Mouse (Mus musculus) stomach, embryonic 14.5 days (tissue): ENCODE measurements around the gene Gm17509. TPM values are rescaled to one million over a fixed set of nuclear protein-coding genes. Genes with fewer than 3 reads are reported as not detected.

Experiments used
- ATAC-seq: fragments of 200-750 bp; cut with Nextera tagmentation; 2 replicates; pipeline ENCODE4 v1.8.0; 2017; ENCODE audit warnings: low read depth, moderate TSS enrichment; ENCODE audit not compliant: insufficient number of reproducible peaks, insufficient read depth, low FRiP score
- H3K27ac ChIP-seq: fragments of 300-500 bp; sonication (generic); 2 replicates; pipeline ENCODE4 v1.5.1; 2014; ENCODE audit warnings: mild to moderate bottlenecking, low read length, moderate library complexity, mixed read lengths
- H3K27me3 ChIP-seq: fragments of 300-500 bp; sonication (generic); 2 replicates; pipeline ENCODE4 v1.6.1; 2014; ENCODE audit warnings: low read length, control low read depth, mixed read lengths; ENCODE audit not compliant: control insufficient read depth, insufficient read depth
- H3K36me3 ChIP-seq: fragments of 300-500 bp; sonication (generic); 2 replicates; pipeline ENCODE4 v1.6.1; 2014; ENCODE audit warnings: mild to moderate bottlenecking, control low read depth, low read length, moderate library complexity, mixed read lengths; ENCODE audit not compliant: control insufficient read depth, insufficient read depth
- H3K4me1 ChIP-seq: fragments of 300-500 bp; sonication (generic); 2 replicates; pipeline ENCODE4 v1.6.1; 2014; ENCODE audit warnings: low read length, control low read depth, mixed read lengths; ENCODE audit not compliant: control insufficient read depth, insufficient read depth
- H3K4me2 ChIP-seq: fragments of 300-500 bp; sonication (generic); replicated peaks from 2 replicates; pipeline ENCODE4 v1.6.1; 2014; ENCODE audit warnings: low read depth, low read length, control low read depth
- H3K4me3 ChIP-seq: fragments of 300-500 bp; sonication (generic); 2 replicates; pipeline ENCODE4 v1.5.1; 2014; ENCODE audit warnings: low read depth, low read length, control low read depth
- H3K9ac ChIP-seq: fragments of 300-500 bp; sonication (generic); replicated peaks from 2 replicates; pipeline ENCODE4 v1.6.1; 2014; ENCODE audit warnings: low read depth, mild to moderate bottlenecking, control low read depth, low read length, moderate library complexity, mixed read lengths
- H3K9me3 ChIP-seq: fragments of 300-500 bp; sonication (generic); 2 replicates; pipeline ENCODE4 v1.6.1; 2016; ENCODE audit warnings: low read depth, low read length, control low read depth; ENCODE audit not compliant: control insufficient read depth
- WGBS: fragments of 180-500 bp; shearing (Covaris S2); extraction: QIAGEN DNeasy Blood & Tissue Kit; methylation state at CpG from one replicate; pipeline ENCODE4 v1.1.7; 2014; 5-methylcytosine and 5-hydroxymethylcytosine counted together
- polyA plus RNA-seq: library from polyadenylated mRNA; unstranded; fragments of >200 nt; fragmentation: Nextera tagmentation; extraction: Ambion mirVana; gene quantifications from 2 replicates; pipeline ENCODE4 v1.2.1, GENCODE M21; 2014

Gm17509 gene
- polyA plus RNA-seq, 1 experiment from 2014 or later, result 0.22 TPM

- Histone ChIP-seq H3K4me3 (no peak overlapping the region), H3K27me3 (no peaks in the 10 kb centered on the region), H3K9me3 (no peaks in the 10 kb centered on the region), H3K9ac (no peak overlapping the region), H3K4me2 (no peak overlapping the region), H3K36me3 (no peaks in the 10 kb centered on the region), H3K27ac (no peak overlapping the region), H3K4me1 (no peaks in the 10 kb centered on the region)
- no peak for ATAC-seq
- WGBS, result 46% methylated on average over 22 of the region's 22 CpGs
Observed at GRCm38 (mm10) chr13:117202755-117203471, 18.0 kb downstream of the Gm17509 start.

GRCm38 (mm10) chr13:117198402-117199083 lies 22.3 kb downstream of the Gm17509 start:
- H3K4me2 ChIP-seq, result no peak overlapping the region
- no peaks in the 10 kb centered on the region for H3K9me3 ChIP-seq
- no peaks in the 10 kb centered on the region for H3K27me3 ChIP-seq
- no peak overlapping the region for H3K4me3 ChIP-seq
- WGBS, result 86% methylated on average over 7 of the region's 7 CpGs
- ATAC-seq, result no peak
- H3K9ac ChIP-seq, result no peak overlapping the region
- H3K4me1 ChIP-seq, result no peaks in the 10 kb centered on the region
- H3K27ac ChIP-seq, result no peak overlapping the region
- H3K36me3 ChIP-seq, result no peaks in the 10 kb centered on the region

GRCm38 (mm10) chr13:117197666-117198065 lies 23.2 kb downstream of the Gm17509 start:
- Histone ChIP-seq H3K9me3 (no peaks in the 10 kb centered on the region), H3K4me2 (no peak overlapping the region), H3K27ac (no peak overlapping the region), H3K36me3 (no peaks in the 10 kb centered on the region), H3K4me1 (no peaks in the 10 kb centered on the region), H3K4me3 (no peak overlapping the region), H3K9ac (no peak overlapping the region), H3K27me3 (no peaks in the 10 kb centered on the region)
- no peak for ATAC-seq
- WGBS, result 95% methylated on average over 2 of the region's 2 CpGs

DNA sequence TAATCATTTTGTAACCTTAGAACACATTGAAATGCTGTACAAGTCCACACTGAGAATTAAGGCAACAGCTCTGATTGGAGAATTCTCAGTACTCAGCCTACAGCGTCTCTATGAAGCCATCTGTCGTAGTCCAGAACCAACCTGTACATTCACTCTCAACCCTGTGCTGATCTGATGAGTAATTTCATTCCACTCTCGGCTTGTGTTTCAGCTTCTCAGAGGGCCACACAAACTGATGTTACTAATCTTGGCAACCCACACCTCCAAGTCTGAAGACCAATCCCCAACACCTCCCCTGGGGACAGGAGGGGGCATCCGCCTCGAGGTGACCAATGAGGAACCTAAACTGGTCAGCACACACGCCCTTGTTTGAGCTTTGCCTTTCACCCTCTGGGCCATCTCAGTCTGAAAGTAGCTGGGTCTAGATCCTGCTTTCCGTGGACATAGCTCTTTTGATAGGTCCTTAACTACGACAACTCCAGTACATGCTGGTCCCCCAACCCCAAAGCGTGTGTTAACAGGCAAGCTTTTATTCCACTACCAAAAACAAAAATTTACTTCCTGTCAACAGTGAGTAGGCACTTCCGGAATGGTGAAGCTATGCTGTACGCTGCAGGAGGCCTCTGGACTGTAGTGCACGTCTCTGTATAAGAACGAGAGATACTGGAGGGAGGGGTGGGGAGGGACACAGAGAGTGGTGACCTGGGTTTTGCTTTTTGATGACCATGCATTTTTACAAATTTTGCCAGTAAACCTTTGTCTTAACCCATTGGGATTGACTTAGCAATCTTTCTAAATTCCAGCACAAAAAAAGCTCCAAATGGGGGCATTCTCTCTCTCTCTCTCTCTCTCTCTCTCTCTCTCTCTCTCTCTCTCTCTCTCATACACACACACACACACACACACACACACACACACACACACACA lies 25.0 kb downstream of the Gm17509 start:
- no peak overlapping the region for H3K9ac ChIP-seq
- WGBS, result 86% methylated on average over 13 of the region's 13 CpGs
- no peak for ATAC-seq
- H3K27me3 ChIP-seq, result no peaks in the 10 kb centered on the region
- H3K36me3 ChIP-seq, result no peaks in the 10 kb centered on the region
- H3K4me3 ChIP-seq, result no peak overlapping the region
- no peak overlapping the region for H3K27ac ChIP-seq
- no peak overlapping the region for H3K4me2 ChIP-seq
- H3K4me1 ChIP-seq, result no peaks in the 10 kb centered on the region
- H3K9me3 ChIP-seq, result no peaks in the 10 kb centered on the region

GRCm38 (mm10) chr13:117193422-117193983 lies 27.4 kb downstream of the Gm17509 start:
- Histone ChIP-seq H3K9me3 (no peaks in the 10 kb centered on the region), H3K27me3 (no peaks in the 10 kb centered on the region), H3K4me3 (no peak overlapping the region), H3K4me1 (no peaks in the 10 kb centered on the region), H3K4me2 (no peak overlapping the region), H3K27ac (no peak overlapping the region), H3K36me3 (no peaks in the 10 kb centered on the region), H3K9ac (no peak overlapping the region)
- WGBS, result 51% methylated on average over 7 of the region's 7 CpGs
- ATAC-seq, result no peak

DNA sequence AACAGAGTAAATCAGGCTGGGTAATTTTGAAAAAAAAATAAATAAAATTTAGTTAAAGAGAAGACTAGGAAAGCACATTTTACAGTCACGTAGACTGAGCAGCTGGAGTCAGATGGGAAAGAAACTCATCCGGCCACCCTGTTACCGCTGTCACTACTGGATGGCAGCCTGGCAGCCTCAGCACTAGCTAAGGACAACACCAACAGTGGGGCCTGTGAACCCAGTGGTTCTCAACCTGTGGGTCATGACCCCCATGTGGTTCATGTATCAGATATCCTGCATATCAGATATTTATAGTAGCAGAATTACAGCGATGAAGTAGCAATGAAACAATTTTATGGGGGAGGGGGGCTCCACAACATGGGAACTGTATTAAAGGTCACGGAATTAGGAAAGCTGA lies 28.7 kb downstream of the Gm17509 start:
- no peak for ATAC-seq
- WGBS, result 88% methylated on average over 5 of the region's 5 CpGs
- no peaks in the 10 kb centered on the region for H3K36me3 ChIP-seq
- no peak overlapping the region for H3K9ac ChIP-seq
- H3K4me3 ChIP-seq, result no peak overlapping the region
- no peaks in the 10 kb centered on the region for H3K27me3 ChIP-seq
- H3K4me2 ChIP-seq, result no peak overlapping the region
- no peak overlapping the region for H3K27ac ChIP-seq
- no peaks in the 10 kb centered on the region for H3K4me1 ChIP-seq
- no peaks in the 10 kb centered on the region for H3K9me3 ChIP-seq

DNA sequence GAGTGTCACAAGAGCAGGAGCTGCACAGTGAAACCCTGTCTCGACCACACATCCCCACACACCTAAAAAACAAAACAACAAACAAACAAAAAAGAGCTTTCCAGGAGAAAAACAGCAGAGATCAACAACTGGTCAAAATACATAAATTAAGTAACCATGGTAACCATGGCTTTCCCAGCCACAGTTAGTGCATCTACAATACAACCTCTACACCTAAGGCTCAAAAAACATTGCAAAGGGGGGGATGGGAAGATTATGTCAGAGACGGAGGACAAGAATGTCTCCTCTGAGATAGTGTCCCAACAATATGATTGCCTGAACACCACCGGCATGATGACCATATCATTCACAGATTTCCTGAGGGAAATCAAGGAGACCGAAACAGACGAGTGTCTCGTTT lies 35.5 kb downstream of the Gm17509 start:
- Histone ChIP-seq H3K4me2 (no peak overlapping the region), H3K9ac (no peak overlapping the region), H3K36me3 (no peaks in the 10 kb centered on the region), H3K27me3 (no peaks in the 10 kb centered on the region), H3K9me3 (no peaks in the 10 kb centered on the region), H3K4me1 (no peaks in the 10 kb centered on the region), H3K27ac (no peak overlapping the region), H3K4me3 (no peak overlapping the region)
- ATAC-seq, result no peak
- WGBS, result 82% methylated on average over 6 of the region's 6 CpGs

DNA sequence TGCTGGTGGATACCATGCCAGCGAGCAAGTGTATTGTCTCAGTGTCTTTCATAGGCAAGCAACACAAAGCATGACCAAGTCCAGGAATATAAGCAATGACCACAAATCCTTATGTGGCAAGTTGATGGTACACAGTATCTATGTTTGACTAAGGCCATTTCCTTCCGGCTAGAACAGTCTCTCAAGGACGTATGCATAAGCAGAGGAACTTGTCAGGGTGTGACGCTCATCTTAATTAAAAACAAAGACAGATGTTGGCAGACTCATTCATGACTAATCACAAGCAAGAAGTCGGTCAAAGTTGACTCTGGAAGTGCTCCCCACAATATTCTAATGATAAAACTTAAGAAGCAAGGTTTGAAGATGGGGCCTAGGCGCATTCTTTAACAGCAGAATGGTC lies 37.6 kb downstream of the Gm17509 start:
- no peak overlapping the region for H3K4me3 ChIP-seq
- no peak overlapping the region for H3K4me2 ChIP-seq
- WGBS, result 73% methylated on average over 6 of the region's 6 CpGs
- no peaks in the 10 kb centered on the region for H3K9me3 ChIP-seq
- no peak overlapping the region for H3K9ac ChIP-seq
- no peaks in the 10 kb centered on the region for H3K36me3 ChIP-seq
- H3K27ac ChIP-seq, result no peak overlapping the region
- H3K4me1 ChIP-seq, result no peaks in the 10 kb centered on the region
- H3K27me3 ChIP-seq, result no peaks in the 10 kb centered on the region
- no peak for ATAC-seq
